Mouse (Mus musculus) neural tube, embryonic 14.5 days (tissue): ENCODE data around the gene Agmo. TPM values are rescaled to one million over a fixed set of nuclear protein-coding genes. Genes with fewer than 3 reads are reported as not detected.

Experiments used
- ATAC-seq: fragments of 200-750 bp; cut with Nextera tagmentation; 2 replicates; pipeline ENCODE4 v1.8.0; 2017; ENCODE audit warnings: low read depth, mild to moderate bottlenecking, moderate TSS enrichment, moderate library complexity
- H3K27ac ChIP-seq: fragments of 300-500 bp; sonication (generic); 2 replicates; pipeline ENCODE4 v1.5.1; 2014; ENCODE audit warnings: low read depth, mild to moderate bottlenecking, control low read depth, low read length, moderate library complexity, mixed read lengths
- H3K27me3 ChIP-seq: fragments of 300-500 bp; sonication (generic); 2 replicates; pipeline ENCODE4 v1.6.1; 2014; ENCODE audit warnings: low read length; ENCODE audit not compliant: control insufficient read depth, insufficient read depth
- H3K36me3 ChIP-seq: fragments of 300-500 bp; sonication (generic); 2 replicates; pipeline ENCODE4 v1.6.1; 2014; ENCODE audit warnings: low read length, mixed read lengths; ENCODE audit not compliant: control insufficient read depth, insufficient read depth
- H3K4me1 ChIP-seq: fragments of 300-500 bp; sonication (generic); 2 replicates; pipeline ENCODE4 v1.6.1; 2014; ENCODE audit warnings: low read length; ENCODE audit not compliant: control insufficient read depth, insufficient read depth
- H3K4me2 ChIP-seq: fragments of 300-500 bp; sonication (generic); 2 replicates; pipeline ENCODE4 v1.6.1; 2014; ENCODE audit warnings: mild to moderate bottlenecking, low read depth, low read length, control low read depth
- H3K4me3 ChIP-seq: fragments of 300-500 bp; sonication (generic); 2 replicates; pipeline ENCODE4 v1.5.1; 2014; ENCODE audit warnings: low read depth, low read length, control low read depth, mixed read lengths
- H3K9ac ChIP-seq: fragments of 300-500 bp; sonication (generic); replicated peaks from 2 replicates; pipeline ENCODE4 v1.6.1; 2014; ENCODE audit warnings: low read depth, mild to moderate bottlenecking, control low read depth, low read length, mixed read lengths
- H3K9me3 ChIP-seq: fragments of 300-500 bp; sonication (generic); 2 replicates; pipeline ENCODE4 v1.6.1; 2016; ENCODE audit warnings: low read length; ENCODE audit not compliant: control insufficient read depth
- WGBS: fragments of 180-500 bp; shearing (Covaris S2); extraction: QIAGEN DNeasy Blood & Tissue Kit; methylation state at CpG from one replicate; pipeline ENCODE4 v1.1.7; 2014; 5-methylcytosine and 5-hydroxymethylcytosine counted together
- polyA plus RNA-seq: library from polyadenylated mRNA; unstranded; fragments of >200 nt; fragmentation: Nextera tagmentation; extraction: Ambion mirVana; gene quantifications from 2 replicates; pipeline ENCODE4 v1.2.1, GENCODE M21; 2014

Agmo gene
- polyA plus RNA-seq, 1 experiment from 2014 or later = 1.9 TPM

GRCm38 (mm10) chr12:37268636-37269152, 27.3 kb downstream of the Agmo start:
- H3K9ac ChIP-seq = no peak overlapping the region
- no peak overlapping the region for H3K27ac ChIP-seq
- H3K9me3 ChIP-seq = no peaks in the 10 kb centered on the region
- no peak overlapping the region for H3K4me2 ChIP-seq
- no peaks in the 10 kb centered on the region for H3K27me3 ChIP-seq
- no peak for ATAC-seq
- H3K4me3 ChIP-seq = no peak overlapping the region
- no peaks in the 10 kb centered on the region for H3K36me3 ChIP-seq
- WGBS = 33% methylated on average over 6 of the region's 6 CpGs
- H3K4me1 ChIP-seq = no peaks in the 10 kb centered on the region

GRCm38 (mm10) chr12:37272660-37273059, 31.2 kb downstream of the Agmo start:
- H3K27me3 ChIP-seq = no peaks in the 10 kb centered on the region
- no peak overlapping the region for H3K9ac ChIP-seq
- WGBS = 69% methylated on average over 3 of the region's 3 CpGs
- H3K36me3 ChIP-seq = no peaks in the 10 kb centered on the region
- no peak overlapping the region for H3K27ac ChIP-seq
- ATAC-seq = no peak
- no peaks in the 10 kb centered on the region for H3K4me1 ChIP-seq
- H3K9me3 ChIP-seq = no peaks in the 10 kb centered on the region
- no peak overlapping the region for H3K4me2 ChIP-seq
- H3K4me3 ChIP-seq = no peak overlapping the region

GRCm38 (mm10) chr12:37273964-37274657, 32.7 kb downstream of the Agmo start:
- H3K4me3 ChIP-seq = no peak overlapping the region

GRCm38 (mm10) chr12:37274658-37275019, 33.2 kb downstream of the Agmo start:
- Histone ChIP-seq H3K4me1 (no peaks in the 10 kb centered on the region), H3K36me3 (no peaks in the 10 kb centered on the region), H3K27ac (no peak overlapping the region), H3K4me2 (no peak overlapping the region), H3K4me3 (no peak overlapping the region), H3K27me3 (no peaks in the 10 kb centered on the region), H3K9me3 (no peaks in the 10 kb centered on the region), H3K9ac (no peak overlapping the region)
- WGBS = 44% methylated on average over 2 of the region's 2 CpGs
- no peak for ATAC-seq

More at GRCm38 (mm10) chr12:37273964-37274657, 32.7 kb downstream of the Agmo start:
- H3K9ac ChIP-seq = no peak overlapping the region
- no peaks in the 10 kb centered on the region for H3K27me3 ChIP-seq
- H3K4me2 ChIP-seq = no peak overlapping the region
- no peak overlapping the region for H3K27ac ChIP-seq
- peak; percentile 46; the same call in 1 of the 2 replicates for ATAC-seq
- H3K4me1 ChIP-seq = no peaks in the 10 kb centered on the region
- WGBS = 71% methylated on average over 5 of the region's 5 CpGs
- H3K36me3 ChIP-seq = no peaks in the 10 kb centered on the region
- H3K9me3 ChIP-seq = no peaks in the 10 kb centered on the region

GRCm38 (mm10) chr12:37306956-37307466, 65.6 kb downstream of the Agmo start:
- Histone ChIP-seq H3K9ac (no peak overlapping the region), H3K4me3 (no peak overlapping the region), H3K27ac (no peak overlapping the region), H3K27me3 (no peaks in the 10 kb centered on the region), H3K9me3 (no peaks in the 10 kb centered on the region), H3K4me2 (no peak overlapping the region), H3K36me3 (no peaks in the 10 kb centered on the region), H3K4me1 (no peaks in the 10 kb centered on the region)
- ATAC-seq = no peak
- WGBS = 70% methylated on average over 1 of the region's 1 CpGs

GRCm38 (mm10) chr12:37310786-37311185, 69.3 kb downstream of the Agmo start:
- Histone ChIP-seq H3K4me3 (no peak overlapping the region), H3K4me1 (no peaks in the 10 kb centered on the region), H3K36me3 (no peaks in the 10 kb centered on the region), H3K27me3 (no peaks in the 10 kb centered on the region), H3K27ac (no peak overlapping the region), H3K9me3 (no peaks in the 10 kb centered on the region), H3K4me2 (no peak overlapping the region), H3K9ac (no peak overlapping the region)
- 96% methylated on average over 1 of the region's 1 CpGs for WGBS
- no peak for ATAC-seq

- Histone ChIP-seq H3K4me3 (no peak overlapping the region), H3K4me1 (no peaks in the 10 kb centered on the region), H3K27me3 (no peaks in the 10 kb centered on the region), H3K4me2 (no peak overlapping the region), H3K9me3 (no peaks in the 10 kb centered on the region), H3K27ac (no peak overlapping the region), H3K36me3 (no peaks in the 10 kb centered on the region), H3K9ac (no peak overlapping the region)
- ATAC-seq = no peak
- 59% methylated on average over 3 of the region's 3 CpGs for WGBS
Observed at GRCm38 (mm10) chr12:37322860-37323259, 81.4 kb downstream of the Agmo start.

GRCm38 (mm10) chr12:37334987-37335386, 93.5 kb downstream of the Agmo start:
- 28% methylated on average over 5 of the region's 5 CpGs for whole genome bisulfite sequencing

GRCm38 (mm10) chr12:37344225-37344624, 102.8 kb downstream of the Agmo start:
- no peaks in the 10 kb centered on the region for H3K36me3 ChIP-seq
- H3K27ac ChIP-seq = no peak overlapping the region
- H3K9me3 ChIP-seq = no peaks in the 10 kb centered on the region
- ATAC-seq = no peak
- H3K4me2 ChIP-seq = no peak overlapping the region
- H3K27me3 ChIP-seq = no peaks in the 10 kb centered on the region
- 63% methylated on average over 5 of the region's 5 CpGs for WGBS
- no peak overlapping the region for H3K9ac ChIP-seq
- no peak overlapping the region for H3K4me3 ChIP-seq
- no peaks in the 10 kb centered on the region for H3K4me1 ChIP-seq

More at GRCm38 (mm10) chr12:37334987-37335386, 93.5 kb downstream of the Agmo start:
- Histone ChIP-seq H3K27ac (no peak overlapping the region), H3K4me2 (no peak overlapping the region), H3K36me3 (no peaks in the 10 kb centered on the region), H3K9me3 (no peaks in the 10 kb centered on the region), H3K4me1 (no peaks in the 10 kb centered on the region), H3K4me3 (no peak overlapping the region), H3K9ac (no peak overlapping the region), H3K27me3 (no peaks in the 10 kb centered on the region)
- ATAC-seq = no peak
